Mouse (Mus musculus) megakaryocyte-erythroid progenitor cell, adult 5-6 weeks (primary cell): ENCODE results near the gene Pcgf6. TPM values are rescaled to one million over a fixed set of nuclear protein-coding genes. Genes with fewer than 3 reads are reported as not detected.

ENCODE experiments used
- total RNA-seq, 2 experiments: library from RNA; stranded (forward) in 1 of 2; stranded (reverse) in 1 of 2; fragments of 200-1000, 215-1000 nt in 1 of 2; fragments of >200 nt in 1 of 2; fragmentation: Nextera tagmentation in 1 of 2; gene quantifications; 2 replicates each; pipeline ENCODE4 v1.2.3; 2014 to 2017

The Pcgf6 gene
- total RNA-seq, 2 experiments from 2014 or later, result 18.6 to 37.5 TPM

Other genes starting within 250 kb of the Pcgf6 start
- 1.1 TPM in 1 of 2 replicates, not detected in the other for gene Ina, start 36.2 kb downstream of the Pcgf6 start, total RNA-seq (2014; fragmentation: Nextera tagmentation)
- 0.09 and 0.27 TPM in 2 replicates for gene Ina, start 36.2 kb downstream of the Pcgf6 start, total RNA-seq (2017)
- gene Nt5c2, start 35.8 kb downstream of the Pcgf6 start, total RNA-seq (2014; fragmentation: Nextera tagmentation), result 87.1 and 88.5 TPM in 2 replicates
- gene Nt5c2, start 35.8 kb downstream of the Pcgf6 start, total RNA-seq (2017), result 142 and 145 TPM in 2 replicates
- 14.6 and 17.0 TPM in 2 replicates for gene Taf5, start 16.8 kb upstream of the Pcgf6 start, total RNA-seq (2014; fragmentation: Nextera tagmentation)
- 26.3 and 28.4 TPM in 2 replicates for gene Taf5, start 16.8 kb upstream of the Pcgf6 start, total RNA-seq (2017)
- gene Usmg5, start 39.7 kb upstream of the Pcgf6 start, total RNA-seq (2014; fragmentation: Nextera tagmentation), result 709 and 727 TPM in 2 replicates
- gene Usmg5, start 39.7 kb upstream of the Pcgf6 start, total RNA-seq (2017), result 667 and 899 TPM in 2 replicates
- 31.9 and 42.3 TPM in 2 replicates for gene Pdcd11, start 39.9 kb upstream of the Pcgf6 start, total RNA-seq (2014; fragmentation: Nextera tagmentation)
- 38.0 and 42.3 TPM in 2 replicates for gene Pdcd11, start 39.9 kb upstream of the Pcgf6 start, total RNA-seq (2017)
- 3.2 and 3.6 TPM in 2 replicates for gene Calhm2, start 87.4 kb upstream of the Pcgf6 start, total RNA-seq (2014; fragmentation: Nextera tagmentation)
- gene Calhm2, start 87.4 kb upstream of the Pcgf6 start, total RNA-seq (2017), result 1.6 and 2.3 TPM in 2 replicates
- not detected in 2 replicates for gene Calhm1, start 93.3 kb upstream of the Pcgf6 start, total RNA-seq (2014; fragmentation: Nextera tagmentation)
- not detected in 2 replicates for gene Calhm1, start 93.3 kb upstream of the Pcgf6 start, total RNA-seq (2017)
- gene Calhm3, start 106.9 kb upstream of the Pcgf6 start, total RNA-seq (2014; fragmentation: Nextera tagmentation), result not detected in 2 replicates
- not detected in 2 replicates for gene Calhm3, start 106.9 kb upstream of the Pcgf6 start, total RNA-seq (2017)
- 0.04 TPM in 1 of 2 replicates, not detected in the other for gene Neurl1a, start 127.9 kb upstream of the Pcgf6 start, total RNA-seq (2014; fragmentation: Nextera tagmentation)
- gene Neurl1a, start 127.9 kb upstream of the Pcgf6 start, total RNA-seq (2017), result not detected in 2 replicates